Mouse (Mus musculus): ENCODE data around the gene Agfg1.
"Not testable (repeated sequence)": the region's sequence is repeated elsewhere in the genome, so short reads cannot be mapped to it uniquely, and the experiment has no call there.

DNA sequence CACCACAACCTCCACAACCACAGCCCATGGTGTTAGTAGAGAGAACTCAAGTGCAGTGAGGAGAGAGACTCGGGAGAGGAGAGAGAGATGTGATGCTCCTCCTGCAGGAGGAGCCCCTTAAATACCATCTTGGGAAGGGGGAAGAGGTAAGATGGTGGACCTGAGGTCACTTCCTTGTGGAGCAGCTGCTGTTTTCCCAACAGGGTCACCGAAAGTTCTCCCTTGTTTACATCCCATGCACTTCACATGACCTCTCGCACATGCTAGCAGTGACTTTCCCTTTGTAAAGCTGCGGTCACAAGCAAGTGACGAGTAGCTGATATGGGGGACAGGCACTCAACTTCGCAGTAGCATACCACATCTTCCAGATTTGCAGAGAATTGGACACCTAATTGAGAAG is 104.0 kb downstream of the Agfg1 start, which contains the start of gene A030003K21Rik:
- TF ChIP-seq TAL1, GATA1 (IDR thresholded peaks at IDR 0.05; ENCODE audit: low read length): not testable (repeated sequence)
